Mouse (Mus musculus) CH12F3 (cell line): ENCODE results near the gene Susd4.

Experiments used
- in situ Hi-C: fragments of 300-500 bp; cut with MboI; formaldehyde crosslinking; loops from 2 replicates; pipeline ENCODE4 v1.14.3; 2020; ENCODE audit warnings: low sequenced_read_pairs

Gene Susd4

DNA sequence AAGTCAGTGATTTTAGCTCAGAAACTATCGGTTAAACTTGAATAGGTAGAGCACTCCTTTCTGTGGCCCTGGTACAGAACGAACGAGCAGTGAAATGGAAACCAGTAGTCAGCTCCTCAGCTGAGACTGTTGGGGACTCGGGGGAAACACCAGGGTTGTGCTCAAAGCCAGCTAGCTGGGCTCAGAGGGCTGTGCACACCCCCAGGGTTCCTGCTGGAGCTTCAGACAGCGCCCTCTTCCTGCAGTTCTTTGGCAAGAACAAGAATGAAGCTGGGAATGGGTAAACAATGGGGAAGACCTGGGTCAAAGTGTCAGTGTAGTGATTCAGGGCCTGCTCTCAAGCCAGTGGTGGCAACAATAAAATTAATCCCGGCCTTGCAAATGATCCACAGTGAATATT is 88.5 kb downstream of the Susd4 start:
- in situ Hi-C loops = no loop called here

DNA sequence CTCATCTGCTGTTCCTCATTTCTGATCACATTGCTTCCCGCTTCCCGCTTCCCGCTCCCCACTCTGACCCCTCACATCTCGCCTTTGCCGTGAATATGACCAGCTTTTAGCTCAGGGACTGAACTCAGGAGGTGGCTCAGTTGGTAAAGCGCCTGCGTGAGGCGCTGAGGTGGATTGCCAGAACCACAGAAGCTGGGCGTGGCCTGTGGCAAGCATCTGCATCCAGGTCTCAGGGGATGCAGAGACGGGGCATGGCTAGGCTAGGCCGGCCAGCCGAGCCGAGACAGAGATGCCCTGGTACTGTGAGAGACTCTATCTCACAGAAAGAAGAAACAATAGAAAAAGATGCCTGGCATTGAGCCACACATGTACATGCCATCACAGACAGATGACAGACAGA is 93.0 kb downstream of the Susd4 start:
- in situ Hi-C loops = no loop called here

DNA sequence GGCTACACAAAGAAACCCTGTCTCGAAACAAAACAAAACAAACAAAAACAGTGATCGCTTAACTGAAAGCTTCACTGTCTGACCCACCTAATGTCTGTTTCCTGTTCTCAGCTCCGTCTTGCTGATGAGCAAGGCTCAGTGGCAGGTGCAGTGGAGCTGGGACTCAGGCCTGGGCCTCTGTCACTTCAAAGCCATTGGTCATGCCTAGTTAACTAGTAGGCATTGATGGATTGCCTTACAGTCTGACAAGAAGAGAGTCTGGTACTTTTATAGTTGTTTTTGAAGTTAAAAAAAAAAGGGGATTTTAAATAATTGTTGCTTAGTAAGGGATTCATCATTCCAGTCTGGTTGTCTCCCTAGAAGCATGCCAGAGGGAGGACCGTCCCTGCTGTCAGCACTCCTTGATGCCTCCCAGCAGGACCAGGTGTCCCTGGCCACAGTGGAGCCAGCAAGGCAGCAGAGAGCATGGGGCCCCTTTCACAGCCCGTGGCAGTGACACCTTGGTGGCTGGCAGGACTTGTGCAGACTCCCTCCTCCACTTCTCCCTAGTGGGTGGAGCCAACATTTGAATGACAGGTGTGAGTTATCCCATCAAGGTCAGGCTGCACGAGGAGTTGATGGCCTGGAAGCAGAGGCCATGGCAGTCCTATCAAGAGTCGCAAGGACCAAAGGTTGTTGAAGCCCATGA is 98.2 kb downstream of the Susd4 start:
- in situ Hi-C loops = no loop called here

DNA sequence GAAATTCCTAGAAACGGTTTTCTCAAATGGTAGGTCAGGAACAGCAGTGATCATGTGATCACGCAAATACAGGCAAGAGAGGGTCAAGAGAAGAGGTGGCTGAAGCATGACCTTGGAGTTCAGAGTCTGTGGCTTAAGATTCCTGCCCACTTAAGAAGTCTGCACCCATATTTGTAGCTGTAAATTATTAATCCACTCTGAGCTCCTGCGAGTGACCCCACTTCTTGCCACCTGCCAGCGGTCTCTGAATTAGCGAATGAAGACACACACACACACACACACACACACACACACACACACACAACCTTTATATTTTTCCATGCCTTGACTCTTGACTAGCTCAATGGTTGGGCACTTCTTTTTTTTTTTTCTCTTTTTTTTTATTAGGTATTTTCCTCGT is 99.7 kb downstream of the Susd4 start:
- in situ Hi-C loops = no loop called here

DNA sequence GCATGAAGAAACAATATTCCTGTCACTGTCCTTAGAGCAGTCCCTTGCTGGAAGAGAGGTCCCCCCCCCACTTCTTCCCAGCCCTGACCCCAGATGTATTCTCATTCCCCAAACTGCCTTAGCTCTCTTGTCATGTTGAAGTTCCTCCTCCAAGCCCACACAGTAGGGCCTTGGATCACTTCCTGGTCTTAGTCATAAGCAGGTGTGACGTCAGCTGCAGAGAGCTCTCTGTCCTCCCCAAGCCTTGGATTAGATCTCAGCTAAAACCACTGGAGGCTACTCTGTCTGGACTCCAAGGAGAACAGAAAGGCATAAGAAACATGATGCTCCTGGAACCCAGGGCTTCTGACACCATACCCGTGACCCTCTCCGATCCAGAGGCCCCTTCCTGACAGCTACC is 104.2 kb downstream of the Susd4 start:
- in situ Hi-C loops = no loop called here

DNA sequence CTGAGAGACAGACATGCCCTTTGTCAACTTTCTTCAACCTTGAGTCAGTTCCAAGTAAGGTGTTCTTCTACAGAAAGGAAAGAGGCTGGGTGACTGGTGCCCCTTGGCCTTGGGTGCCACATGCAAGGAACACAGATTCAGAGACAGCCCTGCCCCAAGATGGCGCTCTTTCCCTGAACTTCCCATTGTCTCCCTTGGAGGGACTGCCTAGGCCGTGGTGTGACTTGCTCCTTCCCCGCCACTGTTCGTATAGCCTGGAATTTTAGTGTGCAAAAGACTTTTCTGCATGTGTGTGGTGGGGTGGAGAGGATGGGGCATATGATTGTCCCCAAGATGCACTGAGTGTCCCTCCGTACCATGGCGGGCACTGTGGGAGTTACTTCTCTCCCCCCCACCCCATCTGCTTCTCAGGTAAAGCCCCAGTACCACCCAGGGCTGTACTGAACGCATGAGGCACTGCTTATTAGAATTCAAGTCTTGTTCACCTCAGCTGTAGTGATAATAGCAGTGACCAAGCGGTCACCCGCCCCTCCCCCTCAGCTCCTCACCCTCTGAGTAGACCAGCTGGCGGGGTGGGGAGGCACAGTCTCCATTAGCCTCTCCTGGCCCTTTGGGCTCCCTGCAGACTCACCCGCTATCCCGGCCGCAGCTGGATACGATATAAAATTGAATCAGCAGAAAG is 104.9 kb downstream of the Susd4 start:
- in situ Hi-C loops = no loop called here

DNA sequence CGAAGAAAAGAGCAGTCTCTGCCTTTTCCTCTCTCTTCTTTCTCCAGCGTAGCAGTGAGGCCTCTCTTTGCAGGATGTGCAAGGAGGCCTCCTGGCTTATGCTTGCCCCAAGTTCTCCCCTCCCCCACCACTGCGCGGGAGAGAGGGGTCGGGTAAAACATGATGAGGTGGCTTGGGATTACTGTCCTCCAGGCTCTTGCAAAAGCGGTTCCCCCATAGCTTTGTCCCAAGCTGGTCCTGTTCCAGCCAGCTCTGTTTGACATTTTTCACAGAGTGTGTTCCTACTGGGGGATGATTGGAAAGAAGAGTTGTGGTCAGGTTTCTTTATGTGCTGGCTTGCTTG is 105.4 kb downstream of the Susd4 start:
- in situ Hi-C loops = no loop called here

DNA sequence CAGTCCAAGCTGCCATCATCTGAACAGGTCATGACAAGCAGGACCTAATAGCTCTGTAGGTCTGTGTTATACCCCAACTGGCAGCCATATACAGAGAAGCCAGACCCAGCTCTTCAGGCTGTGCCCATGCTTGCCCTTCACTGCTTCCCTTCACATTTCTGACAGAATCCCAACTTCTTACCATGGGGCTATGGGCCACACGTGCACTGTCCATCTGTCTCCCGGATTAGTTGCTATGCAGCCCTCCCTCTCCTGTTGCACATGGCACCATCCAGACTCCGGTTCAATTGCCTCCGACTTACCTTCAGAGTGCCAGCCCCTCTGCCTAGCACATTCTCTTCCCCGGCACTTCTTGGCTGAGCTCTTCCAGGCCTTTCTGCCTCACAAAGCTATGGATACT is 114.5 kb downstream of the Susd4 start:
- in situ Hi-C loops = no loop called here

DNA sequence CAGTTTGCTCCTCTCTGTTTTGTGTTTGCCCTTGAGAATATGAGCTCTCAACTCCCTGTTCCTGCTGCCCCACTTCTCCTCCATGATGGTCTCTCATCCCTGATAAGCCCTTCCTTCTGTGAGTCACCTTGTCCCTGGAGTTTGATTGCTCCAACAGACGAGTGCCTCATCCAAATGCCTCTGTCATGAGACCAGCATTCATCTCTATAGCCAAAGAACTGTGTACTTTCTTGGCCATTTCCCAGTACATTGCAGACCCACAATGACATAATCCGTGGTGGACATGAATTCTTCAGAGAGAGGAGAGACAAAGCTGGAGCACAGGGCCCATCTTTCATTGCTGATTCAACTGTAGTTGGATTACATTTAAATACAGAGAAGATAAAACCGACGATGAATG is 115.1 kb downstream of the Susd4 start:
- in situ Hi-C loops = no loop called here

DNA sequence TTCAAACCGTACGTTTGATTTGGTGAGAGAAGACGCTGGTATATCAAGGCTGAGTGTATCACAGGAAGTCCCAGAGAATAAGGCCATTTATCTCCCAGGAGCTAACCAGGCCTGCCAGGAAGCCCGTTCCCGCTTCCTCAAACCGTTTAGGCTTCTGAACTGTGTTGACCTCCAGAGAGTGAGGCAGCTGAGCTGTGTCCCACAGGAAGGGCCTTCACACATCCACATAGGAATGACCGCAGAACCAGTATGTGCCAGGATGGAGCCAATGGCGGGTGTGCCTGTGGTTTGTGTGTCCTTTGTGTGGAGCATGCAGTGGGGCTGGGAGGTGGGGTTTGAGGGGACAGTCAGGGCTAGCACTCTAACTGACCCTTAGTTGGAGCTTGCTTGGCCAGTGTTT is 117.6 kb downstream of the Susd4 start:
- in situ Hi-C loops = no loop called here

DNA sequence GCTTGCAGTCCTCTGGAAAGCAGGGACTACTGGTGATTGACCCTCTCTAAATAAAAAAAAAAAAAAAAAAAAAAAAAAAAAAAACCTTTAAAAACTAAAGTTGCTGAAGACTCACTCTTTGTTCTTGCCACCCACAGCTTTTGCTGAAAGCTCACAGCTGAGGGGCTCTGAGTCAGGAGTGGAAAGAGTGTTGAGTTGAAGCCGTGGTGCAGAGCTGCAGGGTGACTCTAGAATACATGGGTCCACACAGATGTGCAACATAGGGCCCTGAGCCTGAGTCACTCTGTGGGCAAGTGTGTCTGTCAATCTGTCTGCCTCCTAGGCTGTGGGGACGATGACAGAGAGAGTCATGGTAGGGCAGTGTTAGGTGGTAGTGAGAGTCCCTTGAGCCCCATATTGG is 119.0 kb downstream of the Susd4 start:
- in situ Hi-C loops = no loop called here

DNA sequence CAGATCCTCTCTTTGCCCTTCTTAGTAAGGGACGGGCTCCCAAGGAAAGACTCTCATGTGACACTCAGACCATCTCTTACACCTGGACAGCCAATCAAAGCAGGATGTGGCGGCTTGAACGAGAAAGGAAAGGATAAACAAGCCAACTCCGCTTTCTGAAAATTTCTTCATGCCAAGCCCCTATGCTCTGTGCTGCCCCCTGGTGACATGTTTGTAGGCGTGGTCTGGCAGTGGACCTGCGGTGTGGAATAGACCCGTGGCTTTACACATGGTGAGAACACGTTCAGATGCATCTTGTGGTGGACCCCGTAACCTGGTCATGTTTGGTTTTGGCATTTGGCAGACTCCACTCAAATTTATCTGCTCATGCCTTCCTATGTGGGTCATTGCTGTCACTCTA is 132.0 kb downstream of the Susd4 start:
- in situ Hi-C loops = no loop called here

DNA sequence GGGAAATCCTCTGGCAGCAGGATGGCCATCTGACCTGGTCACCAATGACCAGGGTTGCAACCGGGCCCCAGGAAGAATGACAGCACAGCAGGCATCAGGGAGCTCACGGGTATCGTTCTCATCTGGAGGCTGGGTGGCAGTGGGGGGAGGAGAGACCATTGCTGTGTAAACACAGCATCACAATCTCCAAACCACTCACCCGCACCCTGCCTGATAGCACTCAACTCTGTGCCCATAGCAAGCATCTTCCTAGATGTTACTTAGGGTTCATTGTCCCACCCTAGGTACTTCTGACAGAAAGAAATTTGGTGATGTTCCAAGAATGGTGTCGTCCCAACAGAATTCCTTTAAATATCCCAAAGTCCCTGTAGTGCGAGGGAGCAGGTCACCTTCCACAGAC is 133.4 kb downstream of the Susd4 start:
- in situ Hi-C loops = no loop called here

DNA sequence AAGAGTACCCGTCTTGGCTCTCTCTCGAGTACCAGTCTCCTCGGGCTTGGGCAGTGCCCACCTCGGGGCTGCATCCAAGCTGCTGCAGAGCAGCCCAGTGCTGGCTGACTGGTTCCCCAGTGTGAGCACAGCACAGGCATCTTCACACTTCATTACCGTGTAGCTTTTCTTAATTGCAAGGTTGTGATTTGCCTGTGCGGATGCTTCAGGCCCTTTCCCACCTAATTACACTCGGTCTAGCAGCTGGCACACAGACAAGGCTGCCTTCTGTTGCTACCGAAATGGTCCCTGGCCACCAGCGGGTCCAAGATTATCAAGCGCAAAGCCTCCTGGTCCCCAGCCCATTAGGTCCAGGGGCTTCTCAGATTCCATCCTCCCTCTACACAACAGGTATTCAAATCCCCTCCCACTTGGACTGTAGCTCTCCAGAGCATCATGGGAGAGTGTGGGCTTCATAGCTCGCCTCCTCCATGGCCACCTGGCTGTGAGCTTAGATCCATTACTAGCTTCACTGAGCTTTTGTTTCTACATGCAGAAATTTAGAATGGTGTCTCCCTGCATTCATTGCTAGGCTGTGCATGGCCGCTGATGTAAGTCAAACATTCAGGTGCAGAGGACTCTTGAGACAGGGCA is 134.0 kb downstream of the Susd4 start:
- in situ Hi-C loops = no loop called here

DNA sequence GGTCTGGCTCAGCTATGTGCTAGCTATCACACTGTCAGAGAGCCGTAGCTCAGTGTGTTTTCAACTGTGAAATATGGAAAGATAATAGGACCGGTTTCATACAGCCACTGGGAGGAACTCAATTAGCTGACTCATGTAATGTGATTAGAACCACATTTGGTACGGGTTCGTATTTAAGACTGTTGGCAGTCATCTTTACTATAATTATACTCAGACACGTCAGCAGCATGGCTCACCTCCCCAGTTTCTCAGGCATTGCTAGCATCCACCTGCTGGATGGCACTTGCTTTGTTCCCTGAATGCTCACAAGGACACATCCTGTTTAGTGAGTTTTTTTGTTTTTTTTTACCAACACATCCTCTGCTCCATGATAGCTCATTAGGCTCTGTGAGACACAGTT is 138.4 kb downstream of the Susd4 start:
- in situ Hi-C loops = no loop called here

DNA sequence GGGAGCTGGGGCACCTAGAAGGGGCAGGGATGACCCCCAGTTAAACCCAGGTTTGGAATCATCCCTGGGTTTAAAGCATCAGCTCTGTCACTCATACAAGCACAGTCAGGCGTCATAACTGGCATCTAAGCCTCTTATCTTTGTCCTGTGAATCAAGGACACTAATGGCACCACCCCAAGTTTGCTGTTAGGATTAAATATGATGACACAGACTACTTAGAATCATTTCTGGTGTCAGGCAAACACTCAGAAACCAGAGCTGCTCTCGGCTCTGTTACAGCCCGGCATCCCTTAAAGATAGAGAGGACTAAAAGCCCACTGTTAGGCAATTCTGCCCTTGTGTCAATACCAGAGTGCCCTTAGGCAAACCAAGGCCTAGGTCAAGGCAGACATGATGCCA is 139.2 kb downstream of the Susd4 start:
- in situ Hi-C loops = no loop called here

DNA sequence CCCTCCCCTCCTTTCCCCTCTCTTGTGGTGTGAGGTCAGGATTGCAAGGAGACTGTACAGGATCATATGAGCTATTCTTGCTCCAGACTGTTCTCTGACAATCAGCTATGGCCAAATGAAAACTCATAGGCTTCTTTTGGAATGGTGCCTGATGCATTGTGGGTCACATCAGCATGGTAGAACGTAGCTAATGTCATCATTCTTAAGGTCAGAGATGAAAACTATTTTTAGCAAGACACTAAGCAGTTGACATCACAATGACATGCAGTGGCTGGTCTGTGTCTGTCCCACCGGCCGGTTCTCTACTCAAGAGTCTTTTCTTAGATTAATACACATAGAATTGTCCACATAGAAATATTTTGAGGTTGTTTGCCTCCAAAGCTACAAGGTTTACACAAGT is 142.0 kb downstream of the Susd4 start:
- in situ Hi-C loops = no loop called here

DNA sequence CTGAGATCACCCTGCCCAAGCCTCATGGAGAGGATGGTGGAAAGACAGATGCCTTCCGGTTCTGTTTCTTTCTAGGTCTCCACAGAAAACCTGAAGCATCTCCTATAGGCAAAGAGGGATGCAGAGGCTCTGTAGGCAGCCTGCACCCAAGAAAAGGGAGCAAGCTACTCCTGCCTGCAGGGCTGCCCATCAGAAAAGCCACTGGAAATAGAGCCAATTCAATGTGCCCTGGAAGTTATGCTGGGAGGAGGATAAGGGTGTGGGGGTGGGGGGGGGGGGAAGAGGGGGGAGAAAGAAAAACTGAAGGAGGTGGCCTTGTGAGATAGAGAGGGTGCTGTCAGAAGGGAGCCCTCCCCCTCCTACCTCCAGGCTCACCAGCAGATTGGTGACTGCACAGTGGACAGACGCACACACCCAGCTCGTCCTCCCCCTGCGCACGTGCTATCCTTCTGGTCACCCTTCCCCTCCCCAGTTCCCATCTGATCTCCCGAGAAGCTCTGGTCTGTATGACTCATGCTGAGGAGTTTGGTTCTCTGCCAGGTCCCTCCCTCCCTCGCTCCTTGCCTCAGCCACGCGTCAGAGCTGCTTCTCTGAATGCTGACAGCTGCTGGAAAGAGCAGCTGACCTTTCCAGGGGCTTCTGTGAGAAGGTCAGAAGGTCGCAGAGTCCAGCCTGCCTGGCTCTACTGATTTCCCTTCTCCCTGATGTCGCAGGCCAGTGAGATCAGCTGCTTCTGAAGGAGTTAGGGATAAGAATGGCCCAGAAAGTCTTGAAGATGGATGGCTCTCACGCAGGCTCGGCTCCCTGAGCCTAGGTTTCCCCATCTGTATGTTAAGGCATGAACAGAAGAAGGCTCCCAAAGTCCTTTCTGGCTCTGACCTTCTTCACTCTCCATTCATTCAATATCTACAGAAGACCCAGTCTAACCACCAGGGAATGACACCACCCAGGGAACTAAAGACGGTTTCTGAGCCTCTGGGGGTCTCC is 144.7 kb downstream of the Susd4 start:
- in situ Hi-C loops = no loop called here

DNA sequence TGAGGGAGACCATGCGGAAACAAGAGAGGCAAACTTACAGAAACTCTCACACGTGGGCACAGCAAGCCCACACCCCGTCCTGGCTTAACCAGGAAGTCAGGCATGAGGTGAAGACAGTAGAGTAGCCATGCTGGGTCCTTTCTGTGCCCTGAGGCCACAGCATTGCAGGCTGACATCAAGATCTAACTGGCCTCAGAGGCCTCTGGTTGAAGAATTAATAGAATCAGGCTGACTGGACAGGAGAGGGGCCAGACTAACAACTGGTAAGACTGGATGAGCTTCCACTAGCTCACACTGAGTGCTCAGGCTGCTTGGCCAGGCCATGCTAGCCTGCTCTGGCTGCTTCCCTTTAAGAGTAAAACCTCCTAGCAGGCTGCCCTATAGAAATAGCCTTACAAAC is 145.4 kb downstream of the Susd4 start:
- in situ Hi-C loops = no loop called here

DNA sequence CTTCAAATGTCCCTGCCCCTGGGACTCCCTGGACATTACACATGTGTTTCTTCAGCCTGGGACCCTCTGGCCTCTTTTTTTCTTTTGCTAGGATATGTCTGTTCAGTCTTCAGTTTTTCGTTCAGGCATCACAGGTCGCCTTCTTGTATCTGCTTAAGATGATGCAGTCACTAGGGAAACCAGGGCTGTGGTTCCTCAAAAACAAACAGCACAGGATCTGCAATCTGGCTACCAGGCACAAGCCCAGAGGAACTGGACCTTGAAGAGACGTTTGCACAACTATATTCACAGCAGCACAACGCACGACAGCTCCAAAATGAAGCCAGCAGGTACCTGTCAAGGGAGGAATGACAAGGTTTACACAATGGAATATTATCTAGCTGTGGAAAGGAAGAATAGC is 145.9 kb downstream of the Susd4 start:
- in situ Hi-C loops = no loop called here

DNA sequence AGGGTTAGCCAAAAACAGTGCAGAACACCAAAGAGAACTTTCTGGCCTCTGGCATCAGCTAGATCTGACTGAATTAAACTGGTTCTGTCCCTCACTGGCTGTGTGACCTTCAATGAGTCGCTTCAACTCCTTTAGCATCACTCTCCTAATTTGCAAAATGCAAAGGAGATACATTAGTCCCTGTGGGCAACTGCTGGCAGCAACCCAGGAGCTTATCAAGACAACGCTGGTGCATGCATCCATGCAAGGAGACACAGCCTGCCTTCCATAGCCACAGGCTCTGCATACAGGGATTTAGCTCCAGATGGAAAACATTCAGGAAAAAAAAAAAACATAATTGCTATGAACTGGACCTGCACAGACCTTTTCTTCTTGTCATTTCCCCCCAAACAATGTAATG is 148.9 kb downstream of the Susd4 start:
- in situ Hi-C loops = no loop called here
